Mouse (Mus musculus): ENCODE data around the gene Spock3. TPM values are rescaled to one million over a fixed set of nuclear protein-coding genes. Genes with fewer than 3 reads are reported as not detected.
"Not testable (repeated sequence)": the region's sequence is repeated elsewhere in the genome, so short reads cannot be mapped to it uniquely, and the experiment has no call there.

Spock3 gene
- polyA plus RNA-seq, 1 experiment, result 0.06 TPM

- TF ChIP-seq CTCF (IDR thresholded peaks at IDR 0.05; ENCODE audit: insufficient read depth, low read length), result no peak
- no peak for TF ChIP-seq POLR2A (IDR thresholded peaks at IDR 0.05; ENCODE audit: borderline replicate concordance, extremely low read depth, low read depth, low read length)
- H3K4me1 ChIP-seq (ENCODE audit: control insufficient read depth, insufficient read depth, low read length), result no peaks in the 10 kb centered on the region
- no peak for DNase-seq
- no peak overlapping the region for H3K4me3 ChIP-seq (replicated peaks; ENCODE audit: extremely low read depth, low read depth, low read length)
- 79% methylated on average over 3 of the region's 3 CpGs for WGBS
These were observed 184.6 kb downstream of the Spock3 start for GRCm38 (mm10) chr8:63135406-63135805.

DNA sequence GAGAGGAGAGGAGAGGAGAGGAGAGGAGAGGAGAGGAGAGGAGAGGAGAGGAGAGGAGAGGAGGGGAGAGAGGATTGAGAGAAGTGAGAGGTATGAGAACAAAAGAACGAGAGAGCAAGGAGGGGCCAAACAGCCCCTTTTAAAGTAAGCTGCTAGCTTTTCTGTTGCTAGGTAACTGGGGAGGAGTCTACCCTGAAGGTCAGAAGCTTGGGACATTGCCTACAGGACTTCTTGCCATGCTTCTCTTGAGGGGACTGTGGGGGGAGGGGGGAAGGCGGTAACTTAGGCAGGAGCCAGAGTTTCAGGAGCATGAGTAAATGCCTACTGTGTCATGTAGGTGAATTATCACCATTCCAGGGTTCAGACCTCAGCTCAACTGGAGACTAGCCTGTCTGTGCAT, 213.1 kb downstream of the Spock3 start:
- WGBS, result 53% methylated on average over 2 of the region's 2 CpGs
- DNase-seq; H3K4me3 ChIP-seq (replicated peaks; ENCODE audit: extremely low read depth, low read depth, low read length); H3K4me1 ChIP-seq (ENCODE audit: control insufficient read depth, insufficient read depth, low read length): not testable (repeated sequence)

GRCm38 (mm10) chr8:63165326-63165725, 214.5 kb downstream of the Spock3 start:
- DNase-seq, result no peak
- TF ChIP-seq CTCF (IDR thresholded peaks at IDR 0.05; ENCODE audit: insufficient read depth, low read length) (no peak), POLR2A (IDR thresholded peaks at IDR 0.05; ENCODE audit: borderline replicate concordance, extremely low read depth, low read depth, low read length) (no peak)
- Histone ChIP-seq H3K4me3 (replicated peaks; ENCODE audit: extremely low read depth, low read depth, low read length) (no peak overlapping the region), H3K4me1 (ENCODE audit: control insufficient read depth, insufficient read depth, low read length) (no peaks in the 10 kb centered on the region)

- TF ChIP-seq POLR2A (IDR thresholded peaks at IDR 0.05; ENCODE audit: borderline replicate concordance, extremely low read depth, low read depth, low read length) (no peak), CTCF (IDR thresholded peaks at IDR 0.05; ENCODE audit: insufficient read depth, low read length) (no peak)
- Histone ChIP-seq H3K4me3 (replicated peaks; ENCODE audit: extremely low read depth, low read depth, low read length) (no peak overlapping the region), H3K4me1 (ENCODE audit: control insufficient read depth, insufficient read depth, low read length) (no peaks in the 10 kb centered on the region)
- no peak for DNase-seq
These were observed 219.1 kb downstream of the Spock3 start for GRCm38 (mm10) chr8:63169956-63170355.

DNA sequence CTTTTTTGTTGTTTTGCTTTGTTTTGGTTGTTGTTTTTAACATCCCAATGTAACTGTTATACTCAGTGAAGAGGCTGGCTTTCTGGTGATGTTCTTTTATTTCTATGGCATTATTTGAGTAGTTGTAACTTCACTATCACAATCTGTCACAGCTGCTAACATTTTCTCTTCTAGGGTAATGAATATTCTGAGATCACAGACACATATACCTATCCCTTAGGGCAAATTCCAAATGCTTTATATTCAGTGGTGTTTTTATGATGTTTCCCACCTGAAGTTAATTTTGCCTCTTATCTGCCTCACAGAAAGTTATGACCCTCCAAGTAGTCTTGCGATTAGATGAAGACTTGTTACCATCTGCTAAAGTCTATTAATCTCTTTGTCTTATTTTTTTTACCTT, 230.5 kb downstream of the Spock3 start:
- WGBS, result 85% methylated on average over 1 of the region's 1 CpGs
- Histone ChIP-seq H3K4me1 (ENCODE audit: control insufficient read depth, insufficient read depth, low read length) (no peaks in the 10 kb centered on the region), H3K4me3 (replicated peaks; ENCODE audit: extremely low read depth, low read depth, low read length) (no peak overlapping the region)
- TF ChIP-seq POLR2A (IDR thresholded peaks at IDR 0.05; ENCODE audit: borderline replicate concordance, extremely low read depth, low read depth, low read length) (no peak), CTCF (IDR thresholded peaks at IDR 0.05; ENCODE audit: insufficient read depth, low read length) (no peak)
- no peak for DNase-seq

- no peak for TF ChIP-seq CTCF (IDR thresholded peaks at IDR 0.05; ENCODE audit: insufficient read depth, low read length)
- TF ChIP-seq POLR2A (IDR thresholded peaks at IDR 0.05; ENCODE audit: borderline replicate concordance, extremely low read depth, low read depth, low read length), result no peak
- H3K4me3 ChIP-seq (replicated peaks; ENCODE audit: extremely low read depth, low read depth, low read length), result no peak overlapping the region
- no peaks in the 10 kb centered on the region for H3K4me1 ChIP-seq (ENCODE audit: control insufficient read depth, insufficient read depth, low read length)
- DNase-seq, result no peak
These were observed 308.1 kb downstream of the Spock3 start for GRCm38 (mm10) chr8:63258812-63259385.

GRCm38 (mm10) chr8:63262516-63262915, 311.7 kb downstream of the Spock3 start:
- 57% methylated on average over 4 of the region's 4 CpGs for WGBS
- Histone ChIP-seq H3K4me1 (ENCODE audit: control insufficient read depth, insufficient read depth, low read length) (no peaks in the 10 kb centered on the region), H3K4me3 (replicated peaks; ENCODE audit: extremely low read depth, low read depth, low read length) (no peak overlapping the region)
- TF ChIP-seq CTCF (IDR thresholded peaks at IDR 0.05; ENCODE audit: insufficient read depth, low read length), result no peak
- TF ChIP-seq POLR2A (IDR thresholded peaks at IDR 0.05; ENCODE audit: borderline replicate concordance, extremely low read depth, low read depth, low read length), result no peak
- DNase-seq, result no peak

- Histone ChIP-seq H3K4me3 (replicated peaks; ENCODE audit: extremely low read depth, low read depth, low read length) (no peak overlapping the region), H3K4me1 (ENCODE audit: control insufficient read depth, insufficient read depth, low read length) (no peaks in the 10 kb centered on the region)
- DNase-seq, result no peak
- 85% methylated on average over 1 of the region's 1 CpGs for WGBS
- TF ChIP-seq CTCF (IDR thresholded peaks at IDR 0.05; ENCODE audit: insufficient read depth, low read length) (no peak), POLR2A (IDR thresholded peaks at IDR 0.05; ENCODE audit: borderline replicate concordance, extremely low read depth, low read depth, low read length) (no peak)
These were observed 384.6 kb downstream of the Spock3 start for GRCm38 (mm10) chr8:63335366-63335765.

GRCm38 (mm10) chr8:63368580-63368979, 417.8 kb downstream of the Spock3 start:
- WGBS, result 73% methylated on average over 6 of the region's 6 CpGs
- no peak for DNase-seq
- no peak for TF ChIP-seq POLR2A (IDR thresholded peaks at IDR 0.05; ENCODE audit: borderline replicate concordance, extremely low read depth, low read depth, low read length)
- TF ChIP-seq CTCF (IDR thresholded peaks at IDR 0.05; ENCODE audit: insufficient read depth, low read length), result no peak

DNA sequence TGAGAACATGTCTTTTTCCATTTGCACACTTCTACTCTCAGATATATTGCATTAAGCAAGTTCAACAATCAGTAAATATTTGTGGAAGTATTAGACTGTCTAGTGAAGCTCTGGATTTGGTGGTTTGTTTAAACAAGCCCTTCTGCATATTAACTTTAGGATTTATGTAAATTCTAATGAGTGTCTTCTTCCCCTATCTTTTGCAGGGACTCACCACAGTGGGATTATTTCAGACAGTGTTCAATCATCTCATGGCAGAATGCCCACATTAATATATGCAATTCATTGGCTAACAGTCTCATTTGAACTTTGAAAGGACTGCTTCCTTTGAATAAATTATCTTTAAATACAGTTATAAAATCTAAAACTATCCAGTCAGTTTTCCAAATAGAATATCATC, 446.9 kb downstream of the Spock3 start:
- TF ChIP-seq CTCF (IDR thresholded peaks at IDR 0.05; ENCODE audit: insufficient read depth, low read length), result no peak
- no peak for TF ChIP-seq POLR2A (IDR thresholded peaks at IDR 0.05; ENCODE audit: borderline replicate concordance, extremely low read depth, low read depth, low read length)
- no peak for DNase-seq
- H3K4me1 ChIP-seq (ENCODE audit: control insufficient read depth, insufficient read depth, low read length), result no peaks in the 10 kb centered on the region
- H3K4me3 ChIP-seq (replicated peaks; ENCODE audit: extremely low read depth, low read depth, low read length), result no peak overlapping the region

More at GRCm38 (mm10) chr8:63368580-63368979, 417.8 kb downstream of the Spock3 start:
- no peaks in the 10 kb centered on the region for H3K4me1 ChIP-seq (ENCODE audit: control insufficient read depth, insufficient read depth, low read length)
- H3K4me3 ChIP-seq (replicated peaks; ENCODE audit: extremely low read depth, low read depth, low read length), result no peak overlapping the region

Data from lung, adult 2 months (tissue).